Mouse (Mus musculus) liver, embryonic 14.5 days (tissue): ENCODE measurements around the gene Dennd5a.

Source experiments
- CTCF ChIP-seq: IDR thresholded peaks from 2 replicates; pipeline ENCODE4 v1.5.1; 2016; ENCODE audit warnings: antibody characterized with exemption, low read depth, control low read depth
- EP300 ChIP-seq: IDR thresholded peaks from 2 replicates; pipeline ENCODE4 v1.6.1; 2016; ENCODE audit warnings: antibody characterized with exemption, low read depth

GRCm38 (mm10) chr7:109959716-109960612, at the start of gene Dennd5a:
- TF ChIP-seq CTCF (no peak), EP300 (no peak)
